Mouse (Mus musculus): Measurements from ENCODE around the gene Clec1a. TPM values are rescaled to one million over a fixed set of nuclear protein-coding genes. Genes with fewer than 3 reads are reported as not detected.

Gene Clec1a
- polyA plus RNA-seq, 1 experiment from 2014 or later: 2.7 TPM

DNA sequence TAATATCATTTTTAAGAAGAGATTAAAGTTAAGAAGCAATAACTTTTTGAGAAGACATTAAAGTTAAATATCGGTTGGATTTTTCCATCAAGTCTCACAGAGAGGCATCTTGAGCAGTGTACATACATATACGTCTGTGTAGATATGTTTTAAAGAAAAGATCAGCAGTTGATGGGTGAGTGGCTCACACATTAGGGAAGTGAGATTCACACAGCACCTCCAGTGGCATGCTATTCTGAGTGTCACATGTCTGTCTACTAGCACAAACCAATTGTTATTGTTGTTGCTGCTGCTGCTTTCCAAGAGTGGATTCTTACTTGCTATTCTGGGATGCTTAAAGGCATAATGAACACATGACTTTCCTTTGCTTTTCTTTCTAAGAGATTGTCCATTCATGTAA lies 49.4 kb downstream of the Clec1a start:
- Histone ChIP-seq H3K9ac (no peak overlapping the region), H3K27ac (no peak overlapping the region), H3K36me3 (no peaks in the 10 kb centered on the region), H3K4me2 (no peak overlapping the region), H3K4me1 (no peaks in the 10 kb centered on the region), H3K27me3 (no peaks in the 10 kb centered on the region), H3K4me3 (no peak overlapping the region), H3K9me3 (no peaks in the 10 kb centered on the region)
- no peak for ATAC-seq (ENCODE audit: insufficient number of reproducible peaks, insufficient read depth, low FRiP score, low TSS enrichment, low read depth)
- WGBS: 90% methylated on average over 2 of the region's 2 CpGs

- no peaks in the 10 kb centered on the region for H3K9me3 ChIP-seq
- H3K4me3 ChIP-seq: no peak overlapping the region
- no peaks in the 10 kb centered on the region for H3K36me3 ChIP-seq
- ATAC-seq (ENCODE audit: insufficient number of reproducible peaks, insufficient read depth, low FRiP score, low TSS enrichment, low read depth): no peak
- no peak overlapping the region for H3K9ac ChIP-seq
- H3K4me1 ChIP-seq: no peaks in the 10 kb centered on the region
- H3K27ac ChIP-seq: no peak overlapping the region
- no peaks in the 10 kb centered on the region for H3K27me3 ChIP-seq
- no peak overlapping the region for H3K4me2 ChIP-seq
- WGBS: 62% methylated on average over 6 of the region's 6 CpGs
These were observed 51.9 kb downstream of the Clec1a start for GRCm38 (mm10) chr6:129399945-129400344.

- Histone ChIP-seq H3K27ac (no peak within 1 kb of the TSS), H3K9me3 (no peaks in the 10 kb centered on the region), H3K9ac (no peak within 1 kb of the TSS), H3K4me3 (no peak within 1 kb of the TSS), H3K4me1 (no peaks in the 10 kb centered on the region), H3K4me2 (no peak within 1 kb of the TSS), H3K27me3 (no peaks in the 10 kb centered on the region), H3K36me3 (no peaks in the 10 kb centered on the region)
- WGBS: 77% methylated on average over 8 of the region's 8 CpGs
- no peak for ATAC-seq (ENCODE audit: insufficient number of reproducible peaks, insufficient read depth, low FRiP score, low TSS enrichment, low read depth)
These were observed 54.8 kb downstream of the Clec1a start, which contains the start of gene Clec1b for GRCm38 (mm10) chr6:129396997-129397396. Clec1b (plus strand) TSS chr6:129397297.

GRCm38 (mm10) chr6:129393732-129394131 lies 58.1 kb downstream of the Clec1a start:
- no peak overlapping the region for H3K9ac ChIP-seq
- no peak for ATAC-seq (ENCODE audit: insufficient number of reproducible peaks, insufficient read depth, low FRiP score, low TSS enrichment, low read depth)
- no peaks in the 10 kb centered on the region for H3K4me1 ChIP-seq
- no peak overlapping the region for H3K4me3 ChIP-seq
- no peaks in the 10 kb centered on the region for H3K27me3 ChIP-seq
- H3K4me2 ChIP-seq: no peak overlapping the region
- H3K9me3 ChIP-seq: no peaks in the 10 kb centered on the region
- H3K36me3 ChIP-seq: no peaks in the 10 kb centered on the region
- WGBS: 74% methylated on average over 6 of the region's 6 CpGs
- no peak overlapping the region for H3K27ac ChIP-seq

DNA sequence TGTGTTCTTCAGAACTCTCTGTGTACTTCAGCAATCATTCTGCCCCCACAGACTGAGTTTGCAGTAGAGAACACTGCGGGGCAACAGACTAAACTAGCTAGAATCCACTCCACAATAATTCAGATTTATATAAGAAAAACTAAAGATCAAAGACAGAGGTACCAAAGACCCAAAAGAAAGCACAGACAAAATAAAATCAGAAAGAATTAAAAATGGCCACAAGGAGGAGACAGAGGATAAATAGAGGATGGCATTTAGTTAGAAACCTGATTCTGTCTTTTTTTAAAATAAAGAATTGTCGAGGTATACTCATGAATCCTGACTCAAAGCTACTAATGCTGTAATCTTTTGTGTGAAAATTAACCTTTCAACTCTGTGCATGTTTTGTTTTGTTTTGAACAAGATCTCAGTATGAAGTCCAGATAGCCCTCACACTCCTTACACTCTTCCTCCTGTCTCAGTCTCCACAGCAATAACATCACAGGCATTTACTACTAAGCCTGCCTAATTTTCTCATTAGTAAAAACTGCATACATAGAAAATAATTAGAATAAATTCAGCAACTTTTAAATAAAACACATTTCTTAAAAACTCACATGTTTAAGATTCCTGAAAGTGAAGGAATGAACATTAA lies 58.6 kb downstream of the Clec1a start:
- Histone ChIP-seq H3K4me1 (no peaks in the 10 kb centered on the region), H3K4me2 (no peak overlapping the region), H3K9me3 (no peaks in the 10 kb centered on the region), H3K27ac (no peak overlapping the region), H3K27me3 (no peaks in the 10 kb centered on the region), H3K4me3 (no peak overlapping the region), H3K9ac (no peak overlapping the region), H3K36me3 (no peaks in the 10 kb centered on the region)
- ATAC-seq (ENCODE audit: insufficient number of reproducible peaks, insufficient read depth, low FRiP score, low TSS enrichment, low read depth): no peak
- 26% methylated on average over 2 of the region's 2 CpGs for WGBS

GRCm38 (mm10) chr6:129385774-129386173 lies 66.0 kb downstream of the Clec1a start, which contains the start of gene Clec12b:
Clec12b (minus strand) TSS chr6:129385874.
- Histone ChIP-seq H3K4me2 (no peak within 1 kb of the TSS), H3K9ac (no peak within 1 kb of the TSS), H3K9me3 (no peaks in the 10 kb centered on the region), H3K4me1 (no peaks in the 10 kb centered on the region), H3K27me3 (no peaks in the 10 kb centered on the region), H3K4me3 (no peak within 1 kb of the TSS), H3K36me3 (no peaks in the 10 kb centered on the region), H3K27ac (no peak within 1 kb of the TSS)
- ATAC-seq (ENCODE audit: insufficient number of reproducible peaks, insufficient read depth, low FRiP score, low TSS enrichment, low read depth): no peak
- WGBS: 87% methylated on average over 2 of the region's 2 CpGs

DNA sequence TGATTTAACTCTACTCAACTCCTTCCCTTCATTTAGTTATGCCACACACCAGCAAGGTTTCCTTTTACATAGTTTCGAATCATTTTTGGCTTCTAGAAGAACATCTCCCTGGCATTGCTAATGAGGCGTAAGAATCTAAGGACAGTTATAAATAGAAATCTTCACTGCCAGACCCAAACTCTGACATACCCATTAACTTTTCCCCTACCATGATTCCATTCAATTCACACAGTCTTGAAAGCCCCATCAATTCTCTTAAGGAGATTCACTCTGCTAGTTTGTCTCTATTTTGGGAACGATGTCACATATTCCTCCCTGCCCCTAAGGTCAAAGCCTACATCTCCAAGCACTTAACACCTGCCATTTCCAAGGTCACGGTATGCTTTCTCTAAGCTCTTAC lies 66.8 kb downstream of the Clec1a start:
- Histone ChIP-seq H3K4me3 (no peak overlapping the region), H3K27ac (no peak overlapping the region), H3K27me3 (no peaks in the 10 kb centered on the region), H3K4me2 (no peak overlapping the region), H3K4me1 (no peaks in the 10 kb centered on the region), H3K9ac (no peak overlapping the region), H3K36me3 (no peaks in the 10 kb centered on the region), H3K9me3 (no peaks in the 10 kb centered on the region)
- ATAC-seq (ENCODE audit: insufficient number of reproducible peaks, insufficient read depth, low FRiP score, low TSS enrichment, low read depth): no peak
- 88% methylated on average over 4 of the region's 4 CpGs for WGBS

DNA sequence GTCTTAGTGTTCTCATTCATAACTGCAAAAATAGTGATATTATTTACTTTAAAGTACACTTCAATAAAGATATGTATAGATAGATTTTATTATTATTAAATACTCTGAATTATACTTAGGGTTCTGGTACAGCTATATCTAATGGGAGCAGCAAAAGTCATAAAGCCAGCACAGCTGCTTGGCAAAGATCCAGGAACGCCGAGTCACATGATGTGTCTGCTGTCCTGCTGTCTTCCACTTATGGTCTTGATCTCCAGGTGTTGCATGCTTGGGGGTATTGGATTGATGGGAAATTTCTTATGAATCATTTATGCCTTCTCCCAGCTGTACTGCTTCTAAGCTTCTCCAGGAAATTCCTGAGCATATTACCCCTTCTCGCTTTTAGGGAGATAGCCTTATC lies 68.3 kb downstream of the Clec1a start:
- H3K9ac ChIP-seq: no peak overlapping the region
- no peak overlapping the region for H3K27ac ChIP-seq
- no peaks in the 10 kb centered on the region for H3K27me3 ChIP-seq
- no peak overlapping the region for H3K4me3 ChIP-seq
- no peak overlapping the region for H3K4me2 ChIP-seq
- ATAC-seq (ENCODE audit: insufficient number of reproducible peaks, insufficient read depth, low FRiP score, low TSS enrichment, low read depth): no peak
- no peaks in the 10 kb centered on the region for H3K4me1 ChIP-seq
- no peaks in the 10 kb centered on the region for H3K36me3 ChIP-seq
- WGBS: 75% methylated on average over 3 of the region's 3 CpGs
- no peaks in the 10 kb centered on the region for H3K9me3 ChIP-seq

GRCm38 (mm10) chr6:129381736-129382135 lies 70.1 kb downstream of the Clec1a start:
- no peaks in the 10 kb centered on the region for H3K9me3 ChIP-seq
- no peaks in the 10 kb centered on the region for H3K36me3 ChIP-seq
- H3K4me2 ChIP-seq: no peak overlapping the region
- no peak overlapping the region for H3K9ac ChIP-seq
- no peak overlapping the region for H3K27ac ChIP-seq
- no peaks in the 10 kb centered on the region for H3K27me3 ChIP-seq
- 71% methylated on average over 1 of the region's 1 CpGs for WGBS
- ATAC-seq (ENCODE audit: insufficient number of reproducible peaks, insufficient read depth, low FRiP score, low TSS enrichment, low read depth): no peak
- no peak overlapping the region for H3K4me3 ChIP-seq
- no peaks in the 10 kb centered on the region for H3K4me1 ChIP-seq

- H3K4me2 ChIP-seq: no peak overlapping the region
These were observed 71.3 kb downstream of the Clec1a start for GRCm38 (mm10) chr6:129380454-129380853.

DNA sequence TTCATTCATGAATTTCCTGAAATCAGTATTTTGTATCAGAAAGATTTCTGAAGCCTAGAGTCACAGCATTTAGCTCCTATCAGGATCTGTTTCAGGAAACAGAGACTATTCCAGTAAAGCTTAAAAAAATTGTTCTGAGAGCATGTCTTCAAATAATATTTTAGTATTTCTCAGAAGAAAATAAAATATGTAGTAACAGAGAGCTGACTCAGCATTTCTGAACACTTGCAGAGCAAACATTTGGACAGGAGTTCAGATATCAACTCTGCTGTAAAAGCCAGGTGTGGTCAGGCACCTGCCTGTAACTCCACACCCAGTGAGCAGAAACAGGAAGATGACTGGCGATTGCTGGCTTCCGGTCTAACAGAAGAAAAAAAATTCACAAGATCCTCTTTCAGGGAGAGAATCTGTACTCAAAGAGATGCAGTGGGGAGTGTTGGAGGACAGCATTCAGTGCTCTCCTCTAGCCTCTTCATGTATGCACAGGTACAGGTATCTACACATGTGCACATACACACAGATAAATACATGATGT lies 76.8 kb downstream of the Clec1a start:
- ATAC-seq (ENCODE audit: insufficient number of reproducible peaks, insufficient read depth, low FRiP score, low TSS enrichment, low read depth): no peak
- no peak overlapping the region for H3K4me3 ChIP-seq
- no peaks in the 10 kb centered on the region for H3K4me1 ChIP-seq
- H3K27ac ChIP-seq: no peak overlapping the region
- no peak overlapping the region for H3K4me2 ChIP-seq
- no peaks in the 10 kb centered on the region for H3K36me3 ChIP-seq
- 83% methylated on average over 2 of the region's 2 CpGs for WGBS
- no peaks in the 10 kb centered on the region for H3K27me3 ChIP-seq
- H3K9me3 ChIP-seq: no peaks in the 10 kb centered on the region
- no peak overlapping the region for H3K9ac ChIP-seq

More at GRCm38 (mm10) chr6:129380454-129380853, 71.3 kb downstream of the Clec1a start:
- 70% methylated on average over 4 of the region's 4 CpGs for WGBS
- no peaks in the 10 kb centered on the region for H3K27me3 ChIP-seq
- H3K9me3 ChIP-seq: no peaks in the 10 kb centered on the region
- H3K36me3 ChIP-seq: no peaks in the 10 kb centered on the region
- no peak for ATAC-seq (ENCODE audit: insufficient number of reproducible peaks, insufficient read depth, low FRiP score, low TSS enrichment, low read depth)
- no peak overlapping the region for H3K27ac ChIP-seq
- no peaks in the 10 kb centered on the region for H3K4me1 ChIP-seq
- H3K4me3 ChIP-seq: no peak overlapping the region
- H3K9ac ChIP-seq: no peak overlapping the region

Data from embryonic facial prominence, embryonic 13.5 days (tissue).